Comparison of ENCODE assay signal across 24 mouse cellular contexts in the genomic region with DNA sequence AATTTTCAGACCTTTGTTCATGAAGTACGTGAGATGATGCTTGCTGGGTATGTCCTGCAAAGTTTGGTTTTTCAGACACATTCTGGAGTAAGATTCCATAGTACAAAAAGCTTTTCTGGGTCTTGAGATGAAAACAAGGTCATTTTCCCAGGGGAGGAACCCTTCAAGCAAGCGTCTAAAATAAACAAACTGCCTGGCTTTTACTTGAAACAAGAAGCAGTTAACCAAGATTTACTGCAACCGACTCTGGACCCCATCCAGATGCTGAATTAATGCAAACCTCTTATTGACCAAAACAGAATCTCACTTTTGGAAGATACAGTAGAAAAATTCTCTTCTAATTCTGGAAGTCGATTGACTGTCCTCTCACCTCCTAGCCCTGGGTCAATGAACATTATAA. TPM values are rescaled to one million over a fixed set of nuclear protein-coding genes. Genes with fewer than 3 reads are reported as not detected.
A peak's percentile ranks its signal among the peaks of the same experiment; 100 is the strongest.
DNase-seq lines count a peak whose midpoint lies in the region; ATAC-seq and TF ChIP-seq lines count a peak whose summit lies in the region.
"Had no signal": no experiment of that assay in that cellular context is flagged by ENCODE, and none has a peak within 500 bp of the region (broad histone marks: within the 10 kb centered on the region; RNA-seq: fewer than 3 reads in every experiment).

No protein-coding gene starts in this region.

- no peaks in the 10 kb centered on the region for H3K36me3 ChIP-seq in kidney, embryonic 15.5 days
- H3K36me3 ChIP-seq in lung, embryonic 15.5 days = no peaks in the 10 kb centered on the region
- H3K36me3 ChIP-seq in lung, postnatal 0 days (ENCODE audit: insufficient read depth, low read length) = no peaks in the 10 kb centered on the region
- H3K36me3 ChIP-seq in stomach, postnatal 0 days (ENCODE audit: control insufficient read depth, insufficient read depth, low read length) = no peaks in the 10 kb centered on the region
- H3K36me3 ChIP-seq in forebrain, embryonic 14.5 days (ENCODE audit: control insufficient read depth, insufficient read depth, low read length) = no peaks in the 10 kb centered on the region
- H3K36me3 ChIP-seq: embryonic facial prominence, embryonic 15.5 days; hindbrain, embryonic 12.5 days; limb, embryonic 10.5 days; liver, embryonic 15.5 days; midbrain, embryonic 15.5 days; neural tube, embryonic 13.5 days had no signal

- no peaks in the 10 kb centered on the region for H3K9me3 ChIP-seq in kidney, embryonic 15.5 days (replicated peaks)
- no peaks in the 10 kb centered on the region for H3K9me3 ChIP-seq in lung, embryonic 15.5 days
- no peaks in the 10 kb centered on the region for H3K9me3 ChIP-seq in lung, postnatal 0 days (ENCODE audit: low read length)
- no peaks in the 10 kb centered on the region for H3K9me3 ChIP-seq in stomach, postnatal 0 days (ENCODE audit: control insufficient read depth, low read length)
- H3K9me3 ChIP-seq in forebrain, embryonic 14.5 days (replicated peaks; ENCODE audit: control insufficient read depth, low read length) = no peaks in the 10 kb centered on the region
- H3K9me3 ChIP-seq: embryonic facial prominence, embryonic 15.5 days; hindbrain, embryonic 12.5 days; limb, embryonic 10.5 days; liver, embryonic 15.5 days; megakaryocyte, embryonic 14.5 days; midbrain, embryonic 15.5 days; neural tube, embryonic 13.5 days had no signal

- H3K4me3 ChIP-seq in kidney, embryonic 15.5 days (replicated peaks) = no peak overlapping the region
- no peak overlapping the region for H3K4me3 ChIP-seq in lung, embryonic 15.5 days
- H3K4me3 ChIP-seq in lung, postnatal 0 days (ENCODE audit: low read depth, low read length) = no peak overlapping the region
- no peak overlapping the region for H3K4me3 ChIP-seq in stomach, postnatal 0 days (ENCODE audit: low read depth, low read length)
- no peak overlapping the region for H3K4me3 ChIP-seq in forebrain, embryonic 14.5 days (ENCODE audit: low read depth, low read length)
- H3K4me3 ChIP-seq: embryonic facial prominence, embryonic 15.5 days; hindbrain, embryonic 12.5 days; layer of hippocampus, adult 2 months; limb, embryonic 10.5 days; liver, embryonic 15.5 days; megakaryocyte, embryonic 14.5 days; midbrain, embryonic 15.5 days; neural tube, embryonic 13.5 days had no signal

- no peak overlapping the region for H3K9ac ChIP-seq in kidney, embryonic 15.5 days
- no peak overlapping the region for H3K9ac ChIP-seq in lung, embryonic 15.5 days
- no peak overlapping the region for H3K9ac ChIP-seq in lung, postnatal 0 days (replicated peaks; ENCODE audit: low read depth)
- H3K9ac ChIP-seq in stomach, postnatal 0 days (ENCODE audit: low read length) = no peak overlapping the region
- H3K9ac ChIP-seq in forebrain, embryonic 14.5 days (ENCODE audit: low read length) = no peak overlapping the region
- H3K9ac ChIP-seq: embryonic facial prominence, embryonic 15.5 days; hindbrain, embryonic 12.5 days; liver, embryonic 15.5 days; midbrain, embryonic 15.5 days; neural tube, embryonic 13.5 days had no signal

- H3K27me3 ChIP-seq in kidney, embryonic 15.5 days = no peaks in the 10 kb centered on the region
- H3K27me3 ChIP-seq in lung, embryonic 15.5 days = no peaks in the 10 kb centered on the region
- no peaks in the 10 kb centered on the region for H3K27me3 ChIP-seq in lung, postnatal 0 days (replicated peaks; ENCODE audit: insufficient read depth, low read length)
- H3K27me3 ChIP-seq in stomach, postnatal 0 days (ENCODE audit: control insufficient read depth, insufficient read depth, low read length) = no peaks in the 10 kb centered on the region
- no peaks in the 10 kb centered on the region for H3K27me3 ChIP-seq in forebrain, embryonic 14.5 days (replicated peaks; ENCODE audit: control insufficient read depth, insufficient read depth, low read length)
- H3K27me3 ChIP-seq: embryonic facial prominence, embryonic 15.5 days; hindbrain, embryonic 12.5 days; liver, embryonic 15.5 days; midbrain, embryonic 15.5 days; neural tube, embryonic 13.5 days had no signal

- DNase-seq in embryo, embryonic 10.5 days (ENCODE audit: low spot score) = peak; percentile 27
- no peak for DNase-seq in embryo, embryonic 10 days (ENCODE audit: low spot score)
- DNase-seq in kidney, postnatal 36 days = no peak
- no peak for DNase-seq in lung, postnatal 0 days (ENCODE audit: low spot score)
- no peak for DNase-seq in stomach, postnatal 0 days (ENCODE audit: low spot score)
- DNase-seq in forebrain, embryonic 14.5 days (ENCODE audit: low spot score) = no peak
- DNase-seq: cerebellum, adult 18-20 months; embryo, embryonic 11 days; gastrocnemius, postnatal 10 days; liver; retina, postnatal 1 day; thymus, adult 2 months; thymus, postnatal 4 days had no signal

- 30% methylated on average over 4 of the region's 4 CpGs for WGBS in kidney, embryonic 15.5 days
- WGBS in lung, embryonic 15.5 days = 23% methylated on average over 4 of the region's 4 CpGs
- WGBS in lung, postnatal 0 days = 30% methylated on average over 4 of the region's 4 CpGs
- 27% methylated on average over 4 of the region's 4 CpGs for WGBS in stomach, postnatal 0 days
- 87% methylated on average over 4 of the region's 4 CpGs for WGBS in forebrain, embryonic 14.5 days

- H3K27ac ChIP-seq in kidney, embryonic 15.5 days = peak overlapping the region; percentile 84
- H3K27ac ChIP-seq in lung, embryonic 15.5 days = peak overlapping the region; percentile 68
- H3K27ac ChIP-seq in lung, postnatal 0 days (ENCODE audit: low read length) = no peak overlapping the region
- H3K27ac ChIP-seq in stomach, postnatal 0 days (replicated peaks) = 0 out of 2 replicates have a peak overlapping the region, but pooled peaks have one; percentile 36
- no peak overlapping the region for H3K27ac ChIP-seq in forebrain, embryonic 14.5 days (ENCODE audit: low read depth, low read length)
- H3K27ac ChIP-seq: embryonic facial prominence, embryonic 15.5 days; hindbrain, embryonic 12.5 days; layer of hippocampus, adult 2 months; limb, embryonic 10.5 days; liver, embryonic 15.5 days; midbrain, embryonic 15.5 days; neural tube, embryonic 13.5 days had no signal

- H3K4me1 ChIP-seq in kidney, embryonic 15.5 days = peaks cover 17% of the 10 kb centered on the region
- peaks cover 9% of the 10 kb centered on the region for H3K4me1 ChIP-seq in lung, embryonic 15.5 days
- 0 out of 2 replicates have a peak, but pooled peaks cover 4% of the 10 kb centered on the region for H3K4me1 ChIP-seq in lung, postnatal 0 days (ENCODE audit: insufficient read depth, low read depth, low read length)
- H3K4me1 ChIP-seq in stomach, postnatal 0 days (replicated peaks; ENCODE audit: control insufficient read depth, insufficient read depth) = no peaks in the 10 kb centered on the region
- H3K4me1 ChIP-seq in forebrain, embryonic 14.5 days (ENCODE audit: control insufficient read depth, insufficient read depth, low read length) = no peaks in the 10 kb centered on the region
- H3K4me1 ChIP-seq: embryonic facial prominence, embryonic 15.5 days; hindbrain, embryonic 12.5 days; limb, embryonic 10.5 days; liver, embryonic 15.5 days; megakaryocyte, embryonic 14.5 days; midbrain, embryonic 15.5 days; neural tube, embryonic 13.5 days had no signal

- TF ChIP-seq EP300 in lung, postnatal 0 days (IDR thresholded peaks at IDR 0.05) = no peak
- no peak for TF ChIP-seq EP300 in stomach, postnatal 0 days (optimal IDR thresholded peaks at IDR 0.05)

- 0 out of 2 replicates have a peak, but pooled peaks have one; percentile 49 for ATAC-seq in kidney, embryonic 15.5 days (replicated peaks; ENCODE audit: low FRiP score)
- ATAC-seq in lung, embryonic 15.5 days (ENCODE audit: borderline replicate concordance, extremely low read depth, low FRiP score, low TSS enrichment) = peak; percentile 43; the same call in 1 of the 2 replicates
- no peak for ATAC-seq in lung, postnatal 0 days
- ATAC-seq in stomach, postnatal 0 days (ENCODE audit: low FRiP score, low TSS enrichment) = no peak
- no peak for ATAC-seq in forebrain, embryonic 14.5 days
- ATAC-seq: forebrain, embryonic 16.5 days; midbrain, embryonic 15.5 days had no signal

- no peak for TF ChIP-seq CTCF in lung, postnatal 0 days (IDR thresholded peaks at IDR 0.05)
- TF ChIP-seq CTCF in stomach, postnatal 0 days (IDR thresholded peaks at IDR 0.05; ENCODE audit: low read depth) = no peak

- H3K4me2 ChIP-seq in kidney, embryonic 15.5 days = no peak overlapping the region
- H3K4me2 ChIP-seq in lung, embryonic 15.5 days = 0 out of 2 replicates have a peak overlapping the region, but pooled peaks have one; percentile 18
- H3K4me2 ChIP-seq in lung, postnatal 0 days (replicated peaks; ENCODE audit: low read depth, low read length) = no peak overlapping the region
- H3K4me2 ChIP-seq in stomach, postnatal 0 days (replicated peaks; ENCODE audit: low read depth) = no peak overlapping the region
- no peak overlapping the region for H3K4me2 ChIP-seq in forebrain, embryonic 14.5 days (ENCODE audit: low read length)
- H3K4me2 ChIP-seq: embryonic facial prominence, embryonic 15.5 days; hindbrain, embryonic 12.5 days; liver, embryonic 15.5 days; midbrain, embryonic 15.5 days; neural tube, embryonic 13.5 days had no signal

RNA-seq across cellular contexts. Expression of a gene that starts 20.5 kb away (rescaled TPM):
- 24.4 and 26.8 TPM in 2 replicates for polyA plus RNA-seq in kidney, embryonic 15.5 days (2015; fragmentation: Nextera tagmentation; extraction: Ambion mirVana)
- polyA plus RNA-seq in lung, embryonic 15.5 days (2015; fragmentation: Nextera tagmentation; extraction: Ambion mirVana) = 18.3 and 19.7 TPM in 2 replicates
- 17.7 and 21.5 TPM in 2 replicates for polyA plus RNA-seq in lung, postnatal 0 days (2015; fragmentation: Nextera tagmentation; extraction: Ambion mirVana)
- 44.6 and 45.4 TPM in 2 replicates for polyA plus RNA-seq in stomach, postnatal 0 days (2015; fragmentation: Nextera tagmentation; extraction: Ambion mirVana)
- polyA plus RNA-seq in forebrain, embryonic 14.5 days (2014; fragmentation: Nextera tagmentation; extraction: Ambion mirVana) = 15.0 TPM in 2 replicates

RNA-seq across cellular contexts. Expression of a gene that starts 43.1 kb away (rescaled TPM):
- polyA plus RNA-seq in kidney, embryonic 15.5 days (2015; fragmentation: Nextera tagmentation; extraction: Ambion mirVana) = 697 and 713 TPM in 2 replicates
- polyA plus RNA-seq in lung, embryonic 15.5 days (2015; fragmentation: Nextera tagmentation; extraction: Ambion mirVana) = 252 and 254 TPM in 2 replicates
- polyA plus RNA-seq in lung, postnatal 0 days (2015; fragmentation: Nextera tagmentation; extraction: Ambion mirVana) = 182 and 184 TPM in 2 replicates
- polyA plus RNA-seq in stomach, postnatal 0 days (2015; fragmentation: Nextera tagmentation; extraction: Ambion mirVana) = 151 and 174 TPM in 2 replicates
- polyA plus RNA-seq in forebrain, embryonic 14.5 days (2014; fragmentation: Nextera tagmentation; extraction: Ambion mirVana) = 544 and 576 TPM in 2 replicates

Comparison
In these comparisons a context has a peak if more than half of its experiments do, and no peak if none do; other contexts are left out.
1. ATAC-seq: peak in kidney, embryonic 15.5 days (single experiment) and lung, embryonic 15.5 days (single experiment); none in lung, postnatal 0 days (single experiment), stomach, postnatal 0 days (single experiment) and forebrain, embryonic 14.5 days (single experiment).
2. H3K27ac ChIP-seq: peak in kidney, embryonic 15.5 days (single experiment), lung, embryonic 15.5 days (single experiment) and stomach, postnatal 0 days (single experiment); none in lung, postnatal 0 days (single experiment) and forebrain, embryonic 14.5 days (single experiment).